Mouse (Mus musculus): ENCODE measurements at regions not wholly inside any gene's neighbourhood (a gene's known extent, or its start where the extent isn't known, plus 50 kb on each side); places are given as distances from the start of the nearest gene placed in this dataset.

- Histone ChIP-seq H3K79me2 (ENCODE audit: control insufficient read depth, insufficient read depth, low read length, poor library complexity) (no peaks in the 10 kb centered on the region), H3K9ac (ENCODE audit: control insufficient read depth, low read depth, low read length, poor library complexity, severe bottlenecking) (no peak overlapping the region), H3K9me3 (replicated peaks; ENCODE audit: insufficient read depth, low read length) (no peaks in the 10 kb centered on the region), H3K27me3 (ENCODE audit: control insufficient read depth in 1 of 2, insufficient read depth in 2 of 2, low read length in 2 of 2) (peaks cover 11 to 12% of the 10 kb centered on the region in 2 experiments), H3K27ac (ENCODE audit: control insufficient read depth, low read depth, low read length) (no peak overlapping the region), H3K36me3 (ENCODE audit: control insufficient read depth in 1 of 2, insufficient read depth in 2 of 2, low read length in 2 of 2) (no peaks in the 10 kb centered on the region), H3K4me1 (ENCODE audit: control insufficient read depth in 1 of 2, insufficient read depth in 2 of 2, low read length in 2 of 2) (0 out of 4 replicates have a peak, but pooled peaks cover 0 to 2% of the 10 kb centered on the region in 2 experiments), H3K4me3 (ENCODE audit: control insufficient read depth in 1 of 2, insufficient read depth in 1 of 2, low read depth in 2 of 2, low read length in 2 of 2) (no peak overlapping the region)
- no peak for TF ChIP-seq MYB (IDR thresholded peaks at IDR 0.05; ENCODE audit: low read depth, low read length)
- no peak for TF ChIP-seq ZNF384 (IDR thresholded peaks at IDR 0.05; ENCODE audit: low read depth, low read length)
- no peak for TF ChIP-seq ZC3H11A (IDR thresholded peaks at IDR 0.05; ENCODE audit: low read depth, low read length)
- TF ChIP-seq SIN3A (IDR thresholded peaks at IDR 0.05; ENCODE audit: low read length) = no peak
- TF ChIP-seq CTCF (IDR thresholded peaks at IDR 0.05 in 2 of 3, conservative IDR thresholded peaks at IDR 0.05 in 1 of 3; ENCODE audit: control insufficient read depth in 1 of 3, insufficient read depth in 1 of 3, low read depth in 2 of 3, low read length in 3 of 3, poor library complexity in 1 of 3, severe bottlenecking in 1 of 3) = no peak
- no peak for TF ChIP-seq KAT2A (conservative IDR thresholded peaks at IDR 0.05; ENCODE audit: low read depth, low read length)
- TF ChIP-seq MAZ (IDR thresholded peaks at IDR 0.05; ENCODE audit: low read depth, low read length) = no peak
- TF ChIP-seq GABPA (IDR thresholded peaks at IDR 0.05; ENCODE audit: low read depth, low read length) = no peak
- TF ChIP-seq MXI1 (IDR thresholded peaks at IDR 0.05; ENCODE audit: low read depth, low read length) = no peak
- TF ChIP-seq RCOR1 (IDR thresholded peaks at IDR 0.05; ENCODE audit: low read depth, low read length) = no peak
- no peak for TF ChIP-seq NELFE (IDR thresholded peaks at IDR 0.05; ENCODE audit: low read depth, low read length)
- TF ChIP-seq ETS1 (IDR thresholded peaks at IDR 0.05; ENCODE audit: low read depth, low read length) = no peak
- no peak for TF ChIP-seq POLR2AphosphoS5 (IDR thresholded peaks at IDR 0.05; ENCODE audit: borderline replicate concordance, low read depth, low read length)
- no peak for TF ChIP-seq TCF12 (IDR thresholded peaks at IDR 0.05; ENCODE audit: low read depth, low read length)
- no peak for TF ChIP-seq E2F4 (IDR thresholded peaks at IDR 0.05; ENCODE audit: borderline replicate concordance, low read depth, low read length)
- no peak for TF ChIP-seq TBP (IDR thresholded peaks at IDR 0.05; ENCODE audit: low read depth, low read length)
- TF ChIP-seq POLR2A (IDR thresholded peaks at IDR 0.05; ENCODE audit: control insufficient read depth in 1 of 2, insufficient read depth in 1 of 2, low read depth in 1 of 2, low read length in 2 of 2, poor library complexity in 1 of 2) = no peak
- TF ChIP-seq TAL1 (IDR thresholded peaks at IDR 0.05; ENCODE audit: low read length) = no peak
- TF ChIP-seq ZKSCAN1 (IDR thresholded peaks at IDR 0.05; ENCODE audit: low read depth, low read length) = no peak
- DNase-seq (ENCODE audit: low read depth, low spot score) = no peak
These were observed 64.6 kb upstream of the Acbd6 start for GRCm38 (mm10) chr1:155493333-155493732.

GRCm38 (mm10) chr1:155493799-155494198, 64.1 kb upstream of the Acbd6 start:
- Histone ChIP-seq H3K79me2 (ENCODE audit: control insufficient read depth, insufficient read depth, low read length, poor library complexity) (no peaks in the 10 kb centered on the region), H3K9ac (ENCODE audit: control insufficient read depth, low read depth, low read length, poor library complexity, severe bottlenecking) (no peak overlapping the region), H3K27ac (ENCODE audit: control insufficient read depth, low read depth, low read length) (no peak overlapping the region), H3K27me3 (ENCODE audit: control insufficient read depth in 1 of 2, insufficient read depth in 2 of 2, low read length in 2 of 2) (peaks cover 11 to 12% of the 10 kb centered on the region in 2 experiments), H3K4me1 (ENCODE audit: control insufficient read depth in 1 of 2, insufficient read depth in 2 of 2, low read length in 2 of 2) (0 out of 4 replicates have a peak, but pooled peaks cover 0 to 2% of the 10 kb centered on the region in 2 experiments), H3K9me3 (replicated peaks; ENCODE audit: insufficient read depth, low read length) (no peaks in the 10 kb centered on the region), H3K36me3 (ENCODE audit: control insufficient read depth in 1 of 2, insufficient read depth in 2 of 2, low read length in 2 of 2) (no peaks in the 10 kb centered on the region), H3K4me3 (ENCODE audit: control insufficient read depth in 1 of 2, insufficient read depth in 1 of 2, low read depth in 2 of 2, low read length in 2 of 2) (no peak overlapping the region)
- no peak for TF ChIP-seq UBTF (IDR thresholded peaks at IDR 0.05; ENCODE audit: borderline replicate concordance, insufficient read depth, low read depth, low read length)
- TF ChIP-seq MYC (IDR thresholded peaks at IDR 0.05; ENCODE audit: low read depth, low read length) = no peak
- TF ChIP-seq MYB (IDR thresholded peaks at IDR 0.05; ENCODE audit: low read depth, low read length) = no peak
- no peak for TF ChIP-seq EP300 (IDR thresholded peaks at IDR 0.05; ENCODE audit: low read depth in 1 of 2, low read length in 2 of 2)
- no peak for TF ChIP-seq ELF1 (IDR thresholded peaks at IDR 0.05; ENCODE audit: low read depth, low read length)
- TF ChIP-seq TCF12 (IDR thresholded peaks at IDR 0.05; ENCODE audit: low read depth, low read length) = no peak
- TF ChIP-seq TAL1 (IDR thresholded peaks at IDR 0.05; ENCODE audit: low read length) = no peak
- no peak for TF ChIP-seq SIN3A (IDR thresholded peaks at IDR 0.05; ENCODE audit: low read length)
- TF ChIP-seq POLR2AphosphoS5 (IDR thresholded peaks at IDR 0.05; ENCODE audit: borderline replicate concordance, low read depth, low read length) = no peak
- no peak for DNase-seq (ENCODE audit: low read depth, low spot score)

Data from MEL (cell line).